Mouse (Mus musculus): ENCODE data around the gene Gpr132.

Gene Gpr132

DNA sequence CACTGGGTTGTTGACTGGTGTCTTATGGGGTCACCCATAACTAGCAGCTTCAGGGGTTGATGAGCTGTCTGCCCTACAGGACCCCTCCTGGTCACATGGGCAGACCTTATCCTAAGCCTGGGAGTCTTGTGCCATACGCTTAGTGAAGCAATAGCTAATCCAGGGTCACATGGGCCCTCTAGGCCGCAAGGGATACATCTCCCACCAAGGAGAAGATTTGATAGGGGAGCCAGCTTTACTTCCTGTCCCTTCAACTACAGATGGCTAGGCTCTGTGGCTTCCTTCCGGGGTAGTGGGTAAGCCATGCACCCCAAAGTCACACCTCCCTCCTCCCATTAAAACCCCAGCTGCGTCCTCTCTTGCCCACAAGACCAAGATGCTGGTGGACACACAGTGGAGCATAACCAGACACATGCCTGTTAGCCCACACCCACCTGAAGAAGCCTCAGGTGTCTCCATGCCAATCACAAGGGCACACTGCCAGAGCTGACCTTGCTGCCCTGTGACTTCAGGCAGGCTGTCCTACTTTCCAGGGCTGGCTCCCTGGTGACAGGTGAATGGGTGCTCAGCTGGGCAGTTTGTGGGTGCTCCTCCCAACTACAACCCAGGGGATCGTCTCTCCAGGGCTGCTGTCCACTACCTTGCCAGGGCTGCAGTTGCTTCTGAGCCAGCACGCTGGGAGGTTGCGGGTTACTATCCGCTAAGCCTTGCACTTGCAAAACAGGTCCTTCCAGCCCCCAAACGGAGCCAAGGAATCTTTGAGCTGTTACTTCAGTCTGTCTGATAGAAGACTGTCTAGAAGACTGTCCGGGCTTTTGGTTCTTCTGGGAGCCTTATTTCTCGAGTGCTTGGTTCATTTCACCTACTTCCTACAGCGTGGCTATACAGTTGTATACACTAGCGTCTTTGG lies at the start of gene Gpr132:
Gpr132 (minus strand) TSS at position 51 of the 910 bp plus-strand sequence.
- no peak for DNase-seq (ENCODE audit: low spot score in 2 of 2)

DNA sequence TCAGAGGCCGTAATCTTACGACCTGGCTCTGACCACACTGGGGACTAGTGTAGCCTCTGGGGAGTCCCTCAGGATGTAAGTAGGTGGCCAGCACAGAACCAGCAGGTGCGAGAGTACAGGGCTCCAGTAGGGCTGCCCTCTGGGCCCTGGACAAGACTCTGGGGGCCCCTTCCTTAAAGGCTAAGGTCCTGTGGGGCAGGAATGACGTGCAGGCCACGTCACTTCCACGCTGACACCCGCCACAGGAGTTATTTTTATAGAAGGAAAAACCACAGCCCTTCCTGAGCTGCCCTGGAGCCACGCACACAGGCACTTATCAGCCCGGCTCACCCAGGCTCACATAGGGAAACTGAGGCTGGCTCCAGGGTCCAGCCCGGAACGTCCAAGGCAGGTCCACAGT lies 49.5 kb upstream of the Gpr132 start:
- no peak for DNase-seq (ENCODE audit: low spot score in 2 of 2)

DNA sequence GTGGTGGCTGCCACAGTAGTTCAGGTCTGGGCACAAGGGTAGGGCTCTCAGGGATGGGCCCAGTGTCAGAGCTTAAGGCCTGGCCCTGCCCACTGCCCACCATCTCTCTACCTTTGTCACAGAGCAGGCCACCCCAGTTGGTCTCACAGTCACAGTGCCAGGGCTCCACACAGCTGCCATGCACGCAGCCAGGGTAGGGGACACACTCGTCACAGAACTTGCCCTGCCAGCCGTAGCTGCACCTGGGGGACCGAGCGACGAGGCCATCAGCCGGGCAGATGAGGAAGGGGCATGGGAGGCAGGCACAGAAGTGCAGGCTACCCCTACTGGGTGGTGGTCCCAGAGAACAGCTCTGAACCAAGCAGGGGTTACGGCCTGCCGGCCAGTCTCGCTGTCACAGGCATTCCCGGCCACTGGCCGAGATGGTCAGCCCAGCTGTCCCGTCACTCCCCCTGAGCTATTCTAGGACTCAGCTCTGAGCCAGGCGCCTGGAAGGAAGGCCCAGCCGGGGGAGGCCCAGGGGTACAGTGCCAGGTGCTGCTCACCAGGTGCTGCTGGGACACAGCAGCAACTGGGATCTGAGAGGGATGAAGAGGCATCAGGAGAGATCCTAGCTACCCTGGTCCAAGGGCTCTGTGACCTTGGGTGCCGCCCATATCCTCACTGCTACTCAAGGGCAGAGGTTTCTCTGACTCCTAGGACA lies 48.8 kb upstream of the Gpr132 start:
- DNase-seq (ENCODE audit: low spot score in 2 of 2): no peak

DNA sequence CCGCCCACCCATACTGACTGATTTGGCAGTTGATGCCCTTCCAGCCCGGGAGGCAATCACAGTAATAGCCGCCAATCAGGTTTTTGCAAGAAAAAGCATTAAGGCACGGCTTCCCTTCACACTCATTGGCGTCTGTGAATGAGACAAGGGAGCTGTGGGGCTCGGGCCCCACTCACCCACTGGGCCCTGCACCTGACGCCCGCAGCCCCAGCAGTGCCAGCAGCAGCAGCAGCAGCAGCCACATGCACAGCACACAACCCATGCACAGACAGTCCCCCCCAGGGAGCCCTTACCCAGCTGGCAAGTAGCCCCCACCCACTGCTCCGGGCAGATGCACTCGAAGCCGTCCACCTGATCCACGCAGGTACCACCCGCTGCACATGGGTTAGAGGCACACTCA lies 47.6 kb upstream of the Gpr132 start:
- DNase-seq (ENCODE audit: low spot score in 2 of 2): no peak

DNA sequence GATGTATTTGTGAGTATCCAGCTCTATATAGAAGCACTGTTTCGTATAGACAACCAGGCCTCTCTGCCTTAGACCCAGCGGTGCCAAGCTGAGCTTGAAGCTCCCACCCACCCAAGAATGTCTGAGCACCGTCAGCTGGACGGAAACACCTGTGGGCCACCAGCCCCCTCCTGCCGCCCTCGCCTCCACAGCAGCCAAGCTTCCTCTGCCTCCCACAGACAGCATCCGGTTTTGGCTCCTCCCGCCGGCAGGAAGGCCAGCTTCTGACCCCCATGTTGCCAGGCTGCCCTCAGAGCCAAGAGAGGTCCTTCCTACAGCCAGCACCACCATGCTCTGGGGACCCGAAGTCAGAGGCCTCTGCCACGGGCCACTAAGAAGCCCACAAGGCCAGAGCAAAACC lies 46.5 kb upstream of the Gpr132 start:
- no peak for DNase-seq (ENCODE audit: low spot score in 2 of 2)

DNA sequence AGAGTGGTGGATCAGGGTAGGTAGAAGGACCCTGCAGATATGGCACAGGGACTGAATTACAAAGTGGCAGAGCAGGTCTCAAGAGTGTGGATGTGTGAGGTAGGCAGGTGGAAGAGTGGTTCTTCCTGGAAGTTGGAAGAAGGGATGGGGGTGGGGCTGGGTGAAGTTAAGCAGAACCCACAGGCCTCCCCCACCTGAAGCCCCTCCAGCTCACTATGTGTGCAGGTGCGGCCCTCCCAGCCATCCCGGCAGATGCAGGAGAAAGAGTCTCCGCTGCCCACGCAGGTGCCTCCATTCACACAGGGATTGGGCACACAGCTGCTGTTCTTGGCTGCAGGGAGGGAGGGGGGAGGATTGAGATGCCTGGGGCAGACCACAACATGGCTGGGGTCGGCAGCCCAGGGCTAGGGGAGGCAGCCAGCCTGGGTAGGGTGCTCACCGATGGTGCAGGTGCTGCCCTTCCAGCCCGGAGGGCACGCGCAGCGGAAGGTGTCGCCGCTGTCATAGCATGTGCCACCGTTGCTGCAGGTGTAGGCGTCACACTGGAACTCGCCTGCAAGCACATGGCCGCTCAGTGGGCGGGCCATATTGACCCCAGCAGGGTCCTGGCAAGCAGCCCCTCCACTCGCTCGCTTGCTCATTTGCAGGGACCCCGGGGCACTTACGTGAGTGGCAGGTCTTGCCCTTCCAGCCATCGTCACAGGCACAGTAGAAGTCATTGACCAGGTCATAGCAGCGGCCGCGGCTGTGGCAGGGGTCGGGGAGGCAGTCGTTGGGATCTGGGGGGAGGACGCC lies 45.1 kb upstream of the Gpr132 start:
- no peak for DNase-seq (ENCODE audit: low spot score in 2 of 2)

DNA sequence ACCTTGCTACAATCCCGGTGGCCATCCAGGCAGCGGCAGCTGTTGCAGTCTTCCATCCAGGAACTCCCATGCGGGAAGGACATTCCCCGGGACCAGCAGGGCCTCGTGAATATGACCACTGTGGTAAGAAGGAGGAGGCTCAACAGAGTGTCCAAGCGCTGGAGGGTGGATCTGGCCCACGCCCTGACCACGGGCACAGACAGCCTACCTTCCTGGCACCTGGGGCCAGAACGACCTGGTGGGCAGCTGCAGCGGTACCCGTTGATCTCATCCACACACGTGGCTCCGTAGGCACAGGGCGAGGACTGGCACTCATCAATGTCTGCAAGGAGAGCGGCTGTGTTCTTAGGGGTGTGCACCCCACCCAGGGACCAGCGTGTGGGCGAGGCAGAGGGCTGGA lies 43.7 kb upstream of the Gpr132 start:
- no peak for DNase-seq (ENCODE audit: low spot score in 2 of 2)

DNA sequence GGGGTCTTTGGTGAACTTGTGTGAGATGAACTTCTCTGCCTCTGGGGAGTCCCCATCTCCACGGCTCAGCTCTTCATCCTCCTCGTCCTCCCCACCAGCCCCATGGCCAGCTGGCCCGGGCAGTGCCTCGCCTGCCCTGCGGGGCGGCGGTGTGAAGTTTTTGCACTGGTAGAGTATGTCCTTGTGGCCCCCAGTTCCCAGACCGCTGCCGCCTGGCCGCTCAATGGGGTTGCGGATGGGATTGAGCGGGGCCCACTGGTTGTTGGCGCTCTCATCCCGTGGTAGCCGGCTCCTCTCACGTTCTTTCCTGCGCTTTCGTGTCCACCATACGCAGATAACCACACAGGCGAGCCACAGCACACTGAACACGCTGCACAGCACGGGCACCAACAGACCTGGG lies 41.0 kb upstream of the Gpr132 start:
- no peak for DNase-seq (ENCODE audit: low spot score in 2 of 2)

DNA sequence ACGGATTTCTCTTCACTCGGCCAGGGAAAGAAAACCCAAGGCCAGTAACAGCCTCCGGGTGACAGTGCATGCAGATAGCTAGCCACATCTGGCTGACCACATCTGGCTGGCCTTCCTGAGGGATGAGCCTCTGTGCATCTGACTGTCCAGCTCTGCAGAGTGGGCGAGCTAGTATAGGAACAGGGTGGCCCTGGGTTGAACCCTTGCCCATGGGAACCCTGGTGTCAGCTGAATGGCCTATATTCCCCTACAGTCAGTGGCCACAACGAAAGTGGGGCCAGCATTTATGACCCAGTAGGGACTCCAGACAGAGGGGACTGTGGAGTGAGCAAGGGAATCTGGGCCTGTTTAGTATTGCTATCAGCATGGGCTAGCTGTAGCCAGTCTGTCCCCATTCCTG lies 37.0 kb upstream of the Gpr132 start:
- DNase-seq (ENCODE audit: low spot score in 2 of 2): no peak

DNA sequence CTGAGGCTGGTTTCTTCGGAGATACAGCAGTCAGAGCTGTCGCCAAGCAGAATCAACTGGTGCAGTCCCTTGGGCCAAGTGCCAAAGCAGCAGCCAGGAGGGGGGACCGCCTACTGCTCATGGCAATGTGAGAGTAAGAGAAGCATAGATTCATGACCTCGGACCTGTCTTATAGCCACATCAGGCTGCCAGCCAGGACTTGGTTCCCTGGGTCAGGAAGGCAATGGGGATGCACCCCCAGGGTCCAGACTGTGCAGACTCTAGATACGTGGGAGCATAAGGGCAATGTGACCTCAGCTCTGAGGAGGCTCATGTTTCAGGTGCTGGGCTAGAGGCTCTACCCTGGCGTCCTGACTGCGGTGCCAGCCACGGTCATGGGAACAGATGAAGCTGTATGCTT lies 35.9 kb upstream of the Gpr132 start:
- DNase-seq (ENCODE audit: low spot score in 2 of 2): no peak

DNA sequence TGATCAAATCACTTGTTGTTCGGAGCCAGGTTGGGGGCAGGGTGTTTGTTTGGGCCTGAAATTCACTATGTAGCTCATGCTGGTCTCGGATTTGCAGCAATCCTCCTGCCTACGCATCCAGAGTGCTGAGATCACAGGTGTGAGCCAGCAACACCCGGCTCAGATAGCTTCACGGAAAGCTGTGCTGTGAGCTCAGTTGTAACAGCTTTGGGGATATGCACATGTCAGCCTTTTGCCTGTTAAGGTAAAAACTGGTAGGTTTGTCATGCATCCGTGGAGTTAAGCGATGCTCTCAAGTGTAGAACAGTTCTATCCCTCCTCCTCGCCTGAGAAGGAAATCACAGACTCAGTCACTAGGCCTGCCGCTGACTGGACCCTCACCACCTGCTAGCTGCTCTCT lies 32.6 kb upstream of the Gpr132 start:
- peak; percentile 68 to 83 for DNase-seq (ENCODE audit: low spot score in 2 of 2)

DNA sequence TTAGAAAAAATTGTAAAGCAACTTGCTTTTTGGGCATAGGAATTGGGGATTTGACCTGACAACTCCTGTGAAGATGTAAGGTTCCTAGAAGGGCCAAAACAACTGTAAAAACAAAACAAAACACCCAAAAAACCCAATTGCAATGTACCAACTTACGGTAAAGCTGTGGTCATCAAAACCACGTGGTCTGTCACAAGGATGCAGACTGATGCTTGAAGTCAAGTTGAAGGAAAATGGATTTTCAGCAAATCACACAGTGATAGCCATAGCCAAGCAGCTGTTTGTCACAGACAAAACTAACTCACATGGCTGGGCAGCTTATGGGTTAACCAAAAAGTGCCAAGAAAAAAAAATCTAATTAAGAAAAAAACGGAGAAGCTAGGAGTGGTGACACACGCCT lies 30.9 kb upstream of the Gpr132 start:
- DNase-seq (ENCODE audit: low spot score in 2 of 2): no peak

DNA sequence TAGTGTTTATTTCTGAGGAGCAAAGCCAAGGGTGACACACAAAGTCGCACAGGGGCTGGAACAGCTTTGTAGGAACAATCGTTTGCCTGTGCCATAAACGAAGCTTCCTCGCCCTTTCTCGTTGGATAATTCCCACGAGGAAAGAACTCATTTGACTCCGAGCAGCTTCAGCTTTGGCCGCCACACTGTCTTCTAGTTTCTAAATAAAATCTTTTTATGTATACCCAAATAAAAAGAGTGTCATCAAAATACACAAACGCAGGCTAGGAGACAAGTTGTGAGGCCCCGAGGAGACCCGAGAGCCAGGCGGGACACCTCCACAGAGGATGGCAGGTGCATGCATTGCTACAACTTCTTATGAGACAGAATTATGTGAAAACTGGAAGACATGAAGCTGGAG lies 30.3 kb upstream of the Gpr132 start:
- no peak for DNase-seq (ENCODE audit: low spot score in 2 of 2)

DNA sequence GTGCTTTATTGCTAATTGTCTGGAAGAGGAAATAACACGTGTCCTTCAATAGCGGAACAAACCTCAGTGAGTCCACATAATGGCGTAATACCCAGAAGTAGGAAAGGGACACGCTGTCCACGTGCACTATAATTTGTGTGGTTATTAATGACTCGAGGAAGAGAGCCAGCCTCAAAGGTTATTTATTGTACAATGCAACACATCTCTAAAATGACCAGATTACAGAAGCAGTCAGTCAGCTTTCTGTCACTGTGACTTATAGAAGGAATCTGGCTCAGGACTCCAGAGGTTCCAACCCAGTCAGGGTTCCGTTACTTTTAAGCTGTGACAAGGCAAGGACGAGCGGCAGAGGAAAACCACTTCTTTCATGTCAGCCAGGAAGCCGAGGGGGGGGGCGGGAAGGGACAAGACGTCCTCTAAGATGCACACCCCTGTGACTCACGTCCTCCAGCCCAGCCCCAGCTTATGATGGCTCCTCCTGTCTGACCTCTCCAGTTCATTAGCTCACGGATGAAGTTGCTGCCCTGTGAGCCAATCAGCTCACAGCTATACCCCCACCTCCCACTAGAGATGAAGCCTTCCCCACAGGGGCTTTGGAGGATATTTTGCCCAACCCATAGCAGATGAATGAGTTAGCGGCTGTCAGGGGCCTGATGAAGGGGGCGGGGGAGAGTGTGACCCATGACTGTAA lies 29.6 kb upstream of the Gpr132 start:
- no peak for DNase-seq (ENCODE audit: low spot score in 2 of 2)

DNA sequence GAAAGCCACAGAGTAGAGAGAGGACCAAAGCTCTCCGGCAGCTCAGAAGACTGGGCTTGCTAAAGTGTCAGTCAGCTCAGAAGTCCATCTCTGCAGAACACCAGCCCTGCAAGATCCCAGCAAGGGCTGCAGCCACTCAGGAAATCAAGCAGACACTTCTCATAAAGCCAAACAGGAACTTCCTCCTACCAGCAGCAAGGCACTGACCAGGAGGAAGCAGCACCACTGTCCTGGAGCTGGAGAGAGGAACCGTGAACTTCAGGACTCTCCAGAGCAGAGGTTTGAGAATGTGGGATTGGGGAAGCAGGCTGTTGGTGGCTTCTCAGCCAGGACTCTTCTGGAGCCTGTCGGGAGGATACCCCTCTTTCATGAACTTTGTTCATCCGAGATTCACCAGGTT lies 26.9 kb upstream of the Gpr132 start:
- DNase-seq (ENCODE audit: low spot score in 2 of 2): peak in 1 of 2 experiments; percentile 39

DNA sequence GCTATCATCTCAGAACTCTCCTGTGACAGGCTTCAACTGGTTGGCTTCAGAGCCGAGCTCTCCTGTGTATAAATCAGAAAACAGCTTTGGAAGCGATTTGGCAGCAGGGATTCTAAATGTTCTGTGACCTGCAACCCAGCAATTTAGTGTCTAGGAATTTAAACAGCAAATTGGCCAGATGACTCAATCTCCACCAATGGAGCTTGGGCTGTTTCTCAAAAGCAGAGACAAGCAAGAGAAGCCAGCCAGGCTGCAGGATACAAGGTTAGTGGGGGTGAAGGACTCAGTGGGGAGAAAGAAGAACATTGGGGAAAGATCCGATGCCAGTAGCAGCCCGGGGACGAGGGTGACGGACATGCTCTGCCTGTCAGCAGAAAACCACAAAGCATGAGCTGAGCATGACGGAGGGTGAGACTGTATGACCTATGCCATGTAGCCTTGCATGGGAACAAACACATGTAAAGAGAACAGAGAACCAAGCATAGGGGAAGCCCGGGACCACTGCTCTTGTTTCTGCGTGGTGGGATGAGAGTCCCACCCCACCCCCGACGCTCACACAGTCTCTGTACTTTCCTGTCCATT lies 26.4 kb upstream of the Gpr132 start:
- no peak for DNase-seq (ENCODE audit: low spot score in 2 of 2)

DNA sequence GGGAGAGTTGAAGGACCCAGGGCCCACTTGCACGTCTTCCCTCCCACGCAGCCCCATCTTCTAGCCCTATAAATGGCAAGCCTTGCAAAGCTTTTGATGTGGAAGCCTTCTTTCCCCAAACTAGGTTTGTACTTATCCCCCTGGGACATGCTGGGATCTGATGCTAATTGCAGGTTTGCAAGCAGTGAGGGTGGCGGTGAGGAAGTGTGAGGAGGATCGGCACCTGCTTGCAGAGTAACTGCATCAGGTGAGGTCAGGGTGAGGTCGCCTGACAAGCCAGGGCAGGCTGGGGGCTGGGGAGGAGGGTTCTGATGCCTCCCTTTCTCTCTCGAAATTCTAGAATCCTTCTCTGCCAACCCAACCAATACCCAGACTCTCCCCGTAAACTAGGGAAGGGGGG lies 17.4 kb upstream of the Gpr132 start:
- DNase-seq (ENCODE audit: low spot score in 2 of 2): no peak

DNA sequence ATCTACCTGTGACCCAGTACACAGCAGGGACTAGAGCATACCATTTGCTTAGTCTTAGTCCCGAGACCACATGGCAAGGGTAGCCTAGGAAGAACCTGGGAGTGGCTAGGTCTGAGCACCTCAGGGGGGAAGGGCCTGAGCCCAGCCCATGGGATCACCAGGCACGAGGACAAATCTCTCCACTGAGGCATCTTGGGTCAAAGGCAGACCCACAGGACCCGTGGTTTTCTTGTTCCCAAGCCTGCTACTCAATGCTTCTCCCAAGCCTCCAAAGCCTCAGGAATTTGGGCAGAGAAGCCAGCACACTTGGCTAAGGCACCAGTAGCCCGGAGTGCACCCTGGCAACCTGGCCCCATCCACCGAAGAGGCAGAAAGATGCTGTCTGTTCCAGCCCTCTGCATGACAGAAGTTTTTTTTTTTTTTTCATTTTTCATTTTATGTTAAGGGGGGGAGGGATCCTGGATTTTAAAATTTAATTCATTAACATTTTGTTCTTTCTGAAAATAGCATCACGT lies 13.3 kb upstream of the Gpr132 start:
- DNase-seq (ENCODE audit: low spot score in 2 of 2): no peak

DNA sequence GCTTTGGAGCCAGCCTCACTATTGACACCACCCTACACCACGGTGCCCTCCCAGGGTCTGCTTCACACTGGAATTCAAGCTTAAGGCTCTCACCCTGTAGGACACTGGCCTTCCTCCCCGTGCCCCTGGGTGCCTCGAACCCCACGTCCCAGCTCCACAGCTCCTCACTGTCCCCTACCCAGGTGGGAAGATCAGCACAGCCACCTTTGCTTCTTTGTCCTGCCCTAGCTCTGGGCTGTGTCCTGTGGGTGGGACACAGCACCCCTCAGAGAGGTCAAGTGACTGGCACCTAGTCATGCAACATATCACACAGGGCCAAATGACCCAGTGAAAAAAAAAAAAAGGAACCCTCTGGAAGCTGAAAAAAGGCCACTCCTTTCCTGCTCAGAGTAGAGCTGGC lies 12.6 kb upstream of the Gpr132 start:
- no peak for DNase-seq (ENCODE audit: low spot score in 2 of 2)

DNA sequence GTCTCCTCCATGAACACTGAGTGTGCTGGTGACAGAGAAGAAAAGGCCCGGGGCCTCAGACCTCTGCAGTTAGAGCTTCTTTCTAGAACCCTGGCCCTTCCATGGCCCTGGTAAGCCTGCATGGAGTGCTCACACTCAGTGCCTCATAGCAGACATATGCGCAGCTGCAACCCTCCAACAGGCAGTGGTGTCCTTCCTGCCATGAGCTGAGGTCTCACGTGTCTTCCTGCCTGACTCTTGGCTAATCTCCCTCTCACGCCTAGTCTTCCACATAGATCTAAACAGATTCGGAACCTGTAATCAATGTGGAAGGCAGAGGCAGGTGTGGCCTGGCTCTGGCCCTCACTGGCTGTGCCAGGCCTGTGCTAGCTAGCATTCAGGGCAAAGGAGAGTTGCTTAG lies 11.7 kb upstream of the Gpr132 start:
- DNase-seq (ENCODE audit: low spot score in 2 of 2): no peak

DNA sequence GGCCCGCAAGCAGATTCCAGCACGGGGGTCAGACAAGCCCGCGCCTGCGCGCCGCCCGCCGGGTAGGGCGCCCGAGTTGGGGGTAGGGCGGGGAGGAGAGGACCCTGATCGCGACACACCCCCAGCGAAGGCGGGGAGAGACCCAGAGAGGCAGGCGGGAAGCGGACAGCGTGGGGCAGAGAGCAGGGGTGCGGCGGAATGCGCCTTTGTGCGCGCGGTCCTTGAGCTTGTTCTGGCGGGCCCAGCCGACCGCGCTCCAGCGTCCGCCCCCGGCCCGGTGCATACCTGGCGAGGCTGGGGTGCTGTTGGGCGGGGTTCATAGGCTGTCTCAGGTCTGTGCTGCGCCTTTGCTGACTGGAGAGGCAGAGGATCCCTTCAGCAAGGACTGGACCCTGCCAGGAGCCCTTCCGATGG lies 9.6 kb upstream of the Gpr132 start:
- DNase-seq (ENCODE audit: low spot score in 2 of 2): no peak
